Mouse (Mus musculus) MEL (cell line): ENCODE measurements around the gene Man2b2.

Source experiments
- CTCF ChIP-seq, 3 experiments: IDR thresholded peaks in 2 of 3; conservative IDR thresholded peaks in 1 of 3; 2 replicates each; pipeline ENCODE4 v1.5.1; 2011 to 2012; ENCODE audit warnings: low read length in 3 of 3, low read depth in 2 of 3, mild to moderate bottlenecking in 2 of 3, improper control_type of control experiment in 1 of 3, inconsistent platforms in 1 of 3, mixed read lengths in 1 of 3, moderate library complexity in 1 of 3; ENCODE audit not compliant: control insufficient read depth in 1 of 3, insufficient read depth in 1 of 3, poor library complexity in 1 of 3, severe bottlenecking in 1 of 3
- MAX ChIP-seq: IDR thresholded peaks from 2 replicates; pipeline ENCODE4 v1.6.1; 2011; ENCODE audit warnings: low read length, improper control_type of control experiment
- UBTF ChIP-seq: IDR thresholded peaks from 2 replicates; pipeline ENCODE4 v1.6.1; 2012; ENCODE audit warnings: low read depth, mild to moderate bottlenecking, inconsistent platforms, low read length, improper control_type of control experiment, moderate library complexity, borderline replicate concordance; ENCODE audit not compliant: insufficient read depth
- ZKSCAN1 ChIP-seq: IDR thresholded peaks from 2 replicates; pipeline ENCODE4 v1.6.1; 2012; ENCODE audit warnings: low read depth, mild to moderate bottlenecking, inconsistent platforms, low read length, improper control_type of control experiment, moderate library complexity

GRCm38 (mm10) chr5:36769603-36770002 is 60.9 kb downstream of the Man2b2 start:
- TF ChIP-seq ZKSCAN1 (no peak), CTCF (IDR thresholded peaks at IDR 0.05 in 2 of 3, conservative IDR thresholded peaks at IDR 0.05 in 1 of 3; ENCODE audit: control insufficient read depth in 1 of 3, insufficient read depth in 1 of 3, low read depth in 2 of 3, low read length in 3 of 3, poor library complexity in 1 of 3, severe bottlenecking in 1 of 3) (no peak), UBTF (no peak), MAX (no peak)
